Mouse (Mus musculus) layer of hippocampus, adult 8-10 months (tissue): ENCODE results near the gene Camkmt. TPM values are rescaled to one million over a fixed set of nuclear protein-coding genes. Genes with fewer than 3 reads are reported as not detected.

Source experiments
- DNase-seq, 2 experiments: peaks; one replicate each; pipeline ENCODE4 v3.0.0; 2022; ENCODE audit warnings: low spot score in 2 of 2
- total RNA-seq, 4 experiments: library from RNA; stranded (reverse); gene quantifications; 2 replicates each; pipeline ENCODE4 v1.2.4; 2022

Gene Camkmt
- total RNA-seq, 4 experiments from 2014 or later: 11.8 to 15.6 (median 12.7) TPM

- DNase-seq: no peak
These were observed 72.9 kb downstream of the Camkmt start for GRCm38 (mm10) chr17:85163272-85163610.

GRCm38 (mm10) chr17:85168761-85169160 is 78.4 kb downstream of the Camkmt start:
- no peak for DNase-seq

GRCm38 (mm10) chr17:85170541-85171255 is 80.3 kb downstream of the Camkmt start:
- DNase-seq: no peak

- no peak for DNase-seq
These were observed 81.6 kb downstream of the Camkmt start for GRCm38 (mm10) chr17:85171951-85172350.

- no peak for DNase-seq
These were observed 86.9 kb downstream of the Camkmt start for GRCm38 (mm10) chr17:85177231-85177630.

GRCm38 (mm10) chr17:85180471-85181060 is 90.2 kb downstream of the Camkmt start:
- no peak for DNase-seq

GRCm38 (mm10) chr17:85189227-85190127 is 99.1 kb downstream of the Camkmt start:
- peak; percentile 87 to 93 for DNase-seq

GRCm38 (mm10) chr17:85190128-85190435 is 99.7 kb downstream of the Camkmt start:
- no peak for DNase-seq

- DNase-seq: no peak
These were observed 102.9 kb downstream of the Camkmt start for GRCm38 (mm10) chr17:85193294-85193693.

- no peak for DNase-seq
These were observed 108.4 kb downstream of the Camkmt start for GRCm38 (mm10) chr17:85198781-85199180.

- no peak for DNase-seq
These were observed 109.0 kb downstream of the Camkmt start for GRCm38 (mm10) chr17:85199321-85199720.

GRCm38 (mm10) chr17:85218054-85218453 is 127.7 kb downstream of the Camkmt start:
- DNase-seq: no peak

GRCm38 (mm10) chr17:85242109-85242508 is 151.8 kb downstream of the Camkmt start:
- peak; percentile 10 for DNase-seq

GRCm38 (mm10) chr17:85248962-85249361 is 158.6 kb downstream of the Camkmt start:
- DNase-seq: no peak

- no peak for DNase-seq
These were observed 159.4 kb downstream of the Camkmt start for GRCm38 (mm10) chr17:85249744-85250143.

GRCm38 (mm10) chr17:85256930-85257329 is 166.6 kb downstream of the Camkmt start:
- no peak for DNase-seq

GRCm38 (mm10) chr17:85257348-85257747 is 167.0 kb downstream of the Camkmt start:
- no peak for DNase-seq

GRCm38 (mm10) chr17:85258703-85259341 is 168.5 kb downstream of the Camkmt start:
- DNase-seq: no peak

GRCm38 (mm10) chr17:85266831-85267422 is 176.6 kb downstream of the Camkmt start:
- DNase-seq: no peak

- DNase-seq: no peak
These were observed 181.3 kb downstream of the Camkmt start for GRCm38 (mm10) chr17:85271466-85272175.

GRCm38 (mm10) chr17:85279720-85280119 is 189.4 kb downstream of the Camkmt start:
- DNase-seq: no peak
